Mouse (Mus musculus) heart, embryonic 12.5 days (tissue): ENCODE data around the gene Rbms3. TPM values are rescaled to one million over a fixed set of nuclear protein-coding genes. Genes with fewer than 3 reads are reported as not detected.

ENCODE experiments used
- ATAC-seq: fragments of 200-750 bp; cut with Nextera tagmentation; 2 replicates; pipeline ENCODE4 v1.8.0; 2017; ENCODE audit warnings: moderate TSS enrichment, moderate library complexity; ENCODE audit not compliant: insufficient number of reproducible peaks, low FRiP score
- H3K27ac ChIP-seq: fragments of 300-500 bp; sonication (generic); 2 replicates; pipeline ENCODE4 v1.5.1; 2016; ENCODE audit warnings: mild to moderate bottlenecking, moderate library complexity; ENCODE audit not compliant: poor library complexity, severe bottlenecking
- H3K27me3 ChIP-seq: fragments of 300-500 bp; sonication (generic); replicated peaks from 2 replicates; pipeline ENCODE4 v1.6.1; 2016; ENCODE audit warnings: mild to moderate bottlenecking, moderate library complexity
- H3K36me3 ChIP-seq: fragments of 300-500 bp; sonication (generic); 2 replicates; pipeline ENCODE4 v1.6.1; 2016; ENCODE audit warnings: mild to moderate bottlenecking, moderate library complexity
- H3K4me1 ChIP-seq: fragments of 300-500 bp; sonication (generic); replicated peaks from 2 replicates; pipeline ENCODE4 v1.6.1; 2016; ENCODE audit warnings: mild to moderate bottlenecking
- H3K4me2 ChIP-seq: fragments of 300-500 bp; sonication (generic); 2 replicates; pipeline ENCODE4 v1.6.1; 2016; ENCODE audit warnings: mild to moderate bottlenecking, moderate library complexity
- H3K4me3 ChIP-seq: fragments of 300-500 bp; sonication (generic); 2 replicates; pipeline ENCODE4 v1.5.1; 2016; ENCODE audit warnings: mild to moderate bottlenecking
- H3K9ac ChIP-seq: fragments of 300-500 bp; sonication (generic); 2 replicates; pipeline ENCODE4 v1.6.1; 2016; ENCODE audit warnings: mild to moderate bottlenecking, moderate library complexity
- H3K9me3 ChIP-seq: fragments of 300-500 bp; sonication (generic); replicated peaks from 2 replicates; pipeline ENCODE4 v1.6.1; 2016; ENCODE audit warnings: mild to moderate bottlenecking, moderate library complexity
- WGBS: fragments of 180-500 bp; shearing (Covaris S2); methylation state at CpG from one replicate; pipeline ENCODE4 v1.1.7; 2016; 5-methylcytosine and 5-hydroxymethylcytosine counted together
- polyA plus RNA-seq: library from polyadenylated mRNA; unstranded; fragments of >200 nt; fragmentation: Nextera tagmentation; extraction: Ambion mirVana; gene quantifications from 2 replicates; pipeline ENCODE4 v1.2.1, GENCODE M21; 2016

Gene Rbms3
- polyA plus RNA-seq, 1 experiment from 2014 or later: 42.2 TPM

GRCm38 (mm10) chr9:117041993-117042366 lies 587.7 kb downstream of the Rbms3 start:
- Histone ChIP-seq H3K27ac (0 out of 2 replicates have a peak overlapping the region, but pooled peaks have one; percentile 16), H3K4me2 (no peak overlapping the region), H3K4me1 (peaks cover 32% of the 10 kb centered on the region), H3K9ac (no peak overlapping the region), H3K9me3 (no peaks in the 10 kb centered on the region), H3K36me3 (no peaks in the 10 kb centered on the region), H3K27me3 (no peaks in the 10 kb centered on the region), H3K4me3 (no peak overlapping the region)
- ATAC-seq: no peak
- 39% methylated on average over 2 of the region's 2 CpGs for WGBS

- no peak overlapping the region for H3K4me3 ChIP-seq
- H3K4me1 ChIP-seq: peaks cover 32% of the 10 kb centered on the region
- H3K27me3 ChIP-seq: no peaks in the 10 kb centered on the region
- no peaks in the 10 kb centered on the region for H3K36me3 ChIP-seq
- H3K4me2 ChIP-seq: no peak overlapping the region
- H3K27ac ChIP-seq: peak overlapping the region; percentile 23; the same call in 1 of the 2 replicates
- no peak overlapping the region for H3K9ac ChIP-seq
- ATAC-seq: no peak
- H3K9me3 ChIP-seq: no peaks in the 10 kb centered on the region
Measured at GRCm38 (mm10) chr9:117041291-117041992, 588.3 kb downstream of the Rbms3 start.

- Histone ChIP-seq H3K4me2 (no peak overlapping the region), H3K9me3 (no peaks in the 10 kb centered on the region), H3K4me1 (peaks cover 32% of the 10 kb centered on the region), H3K36me3 (no peaks in the 10 kb centered on the region), H3K4me3 (no peak overlapping the region), H3K27me3 (no peaks in the 10 kb centered on the region), H3K27ac (peak overlapping the region; percentile 71), H3K9ac (no peak overlapping the region)
- WGBS: 23% methylated on average over 6 of the region's 6 CpGs
- peak; percentile 67; the same call in 1 of the 2 replicates for ATAC-seq
Measured at GRCm38 (mm10) chr9:117039941-117040453, 589.7 kb downstream of the Rbms3 start.

GRCm38 (mm10) chr9:117032690-117033089 lies 597.0 kb downstream of the Rbms3 start:
- Histone ChIP-seq H3K9ac (no peak overlapping the region), H3K4me1 (peaks cover 33% of the 10 kb centered on the region), H3K36me3 (no peaks in the 10 kb centered on the region), H3K27me3 (no peaks in the 10 kb centered on the region), H3K4me2 (no peak overlapping the region), H3K4me3 (no peak overlapping the region), H3K9me3 (no peaks in the 10 kb centered on the region), H3K27ac (no peak overlapping the region)
- no peak for ATAC-seq
- WGBS: 89% methylated on average over 1 of the region's 1 CpGs

GRCm38 (mm10) chr9:117031237-117031636 lies 598.5 kb downstream of the Rbms3 start:
- peaks cover 33% of the 10 kb centered on the region for H3K4me1 ChIP-seq
- ATAC-seq: no peak
- no peak overlapping the region for H3K4me3 ChIP-seq
- no peaks in the 10 kb centered on the region for H3K9me3 ChIP-seq
- H3K4me2 ChIP-seq: peak overlapping the region; percentile 35
- H3K27me3 ChIP-seq: no peaks in the 10 kb centered on the region
- WGBS: 33% methylated on average over 11 of the region's 11 CpGs
- H3K36me3 ChIP-seq: no peaks in the 10 kb centered on the region
- peak overlapping the region; percentile 69 for H3K27ac ChIP-seq
- no peak overlapping the region for H3K9ac ChIP-seq

GRCm38 (mm10) chr9:117030837-117031236 lies 598.9 kb downstream of the Rbms3 start:
- H3K9me3 ChIP-seq: no peaks in the 10 kb centered on the region
- H3K9ac ChIP-seq: no peak overlapping the region
- H3K4me3 ChIP-seq: no peak overlapping the region
- peak; percentile 77 for ATAC-seq
- H3K4me1 ChIP-seq: peaks cover 33% of the 10 kb centered on the region
- H3K27ac ChIP-seq: peak overlapping the region; percentile 69
- 1% methylated on average over 6 of the region's 6 CpGs for WGBS
- no peaks in the 10 kb centered on the region for H3K36me3 ChIP-seq
- H3K4me2 ChIP-seq: peak overlapping the region; percentile 35
- no peaks in the 10 kb centered on the region for H3K27me3 ChIP-seq

- Histone ChIP-seq H3K27me3 (no peaks in the 10 kb centered on the region), H3K4me3 (no peak overlapping the region), H3K9me3 (no peaks in the 10 kb centered on the region), H3K4me2 (no peak overlapping the region), H3K4me1 (peaks cover 33% of the 10 kb centered on the region), H3K36me3 (no peaks in the 10 kb centered on the region), H3K9ac (no peak overlapping the region), H3K27ac (peak overlapping the region; percentile 69)
- no peak for ATAC-seq
- 50% methylated on average over 1 of the region's 1 CpGs for WGBS
Measured at GRCm38 (mm10) chr9:117029953-117030352, 599.8 kb downstream of the Rbms3 start.

- H3K4me3 ChIP-seq: no peak overlapping the region
- 67% methylated on average over 4 of the region's 4 CpGs for WGBS
- no peaks in the 10 kb centered on the region for H3K27me3 ChIP-seq
- no peak for ATAC-seq
- no peaks in the 10 kb centered on the region for H3K9me3 ChIP-seq
- H3K4me1 ChIP-seq: peaks cover 33% of the 10 kb centered on the region
- no peak overlapping the region for H3K4me2 ChIP-seq
- no peak overlapping the region for H3K27ac ChIP-seq
- H3K36me3 ChIP-seq: no peaks in the 10 kb centered on the region
- H3K9ac ChIP-seq: no peak overlapping the region
Measured at GRCm38 (mm10) chr9:117028586-117028985, 601.1 kb downstream of the Rbms3 start.

GRCm38 (mm10) chr9:117022086-117022485 lies 607.6 kb downstream of the Rbms3 start:
- Histone ChIP-seq H3K4me1 (peaks cover 24% of the 10 kb centered on the region), H3K36me3 (no peaks in the 10 kb centered on the region), H3K9ac (no peak overlapping the region), H3K4me3 (no peak overlapping the region), H3K27ac (0 out of 2 replicates have a peak overlapping the region, but pooled peaks have one; percentile 11), H3K27me3 (no peaks in the 10 kb centered on the region), H3K4me2 (no peak overlapping the region), H3K9me3 (no peaks in the 10 kb centered on the region)
- WGBS: 78% methylated on average over 6 of the region's 6 CpGs
- no peak for ATAC-seq

GRCm38 (mm10) chr9:117021506-117021905 lies 608.2 kb downstream of the Rbms3 start:
- H3K27ac ChIP-seq: 0 out of 2 replicates have a peak overlapping the region, but pooled peaks have one; percentile 11
- H3K4me2 ChIP-seq: no peak overlapping the region
- WGBS: 41% methylated on average over 3 of the region's 3 CpGs
- no peak overlapping the region for H3K4me3 ChIP-seq
- no peak for ATAC-seq
- no peak overlapping the region for H3K9ac ChIP-seq
- H3K27me3 ChIP-seq: no peaks in the 10 kb centered on the region
- H3K36me3 ChIP-seq: no peaks in the 10 kb centered on the region
- peaks cover 26% of the 10 kb centered on the region for H3K4me1 ChIP-seq
- H3K9me3 ChIP-seq: no peaks in the 10 kb centered on the region

- H3K4me1 ChIP-seq: peaks cover 26% of the 10 kb centered on the region
- ATAC-seq: no peak
- no peaks in the 10 kb centered on the region for H3K9me3 ChIP-seq
- no peak overlapping the region for H3K4me3 ChIP-seq
- no peaks in the 10 kb centered on the region for H3K36me3 ChIP-seq
- no peak overlapping the region for H3K4me2 ChIP-seq
- no peaks in the 10 kb centered on the region for H3K27me3 ChIP-seq
- no peak overlapping the region for H3K9ac ChIP-seq
- H3K27ac ChIP-seq: no peak overlapping the region
- 82% methylated on average over 2 of the region's 2 CpGs for WGBS
Measured at GRCm38 (mm10) chr9:117020216-117020615, 609.5 kb downstream of the Rbms3 start.
